Mouse (Mus musculus) hindbrain, embryonic 13.5 days (tissue): Measurements from ENCODE around the gene Cbl. TPM values are rescaled to one million over a fixed set of nuclear protein-coding genes. Genes with fewer than 3 reads are reported as not detected.

Experiments used
- ATAC-seq: fragments of 200-750 bp; cut with Nextera tagmentation; 2 replicates; pipeline ENCODE4 v1.8.0; 2017; ENCODE audit warnings: moderate TSS enrichment; ENCODE audit not compliant: low FRiP score
- H3K27ac ChIP-seq: fragments of 300-500 bp; sonication (generic); 2 replicates; pipeline ENCODE4 v1.5.1; 2015; ENCODE audit warnings: inconsistent platforms, mild to moderate bottlenecking, moderate library complexity
- H3K27me3 ChIP-seq: fragments of 300-500 bp; sonication (generic); 2 replicates; pipeline ENCODE4 v1.6.1; 2015; ENCODE audit warnings: mild to moderate bottlenecking, inconsistent platforms
- H3K36me3 ChIP-seq: fragments of 300-500 bp; sonication (generic); 2 replicates; pipeline ENCODE4 v1.6.1; 2015; ENCODE audit warnings: mild to moderate bottlenecking, inconsistent platforms
- H3K4me1 ChIP-seq: fragments of 300-500 bp; sonication (generic); replicated peaks from 2 replicates; pipeline ENCODE4 v1.6.1; 2015; ENCODE audit warnings: inconsistent platforms
- H3K4me2 ChIP-seq: fragments of 300-500 bp; sonication (generic); 2 replicates; pipeline ENCODE4 v1.6.1; 2015; ENCODE audit warnings: inconsistent platforms, mild to moderate bottlenecking, moderate library complexity
- H3K4me3 ChIP-seq: fragments of 300-500 bp; sonication (generic); 2 replicates; pipeline ENCODE4 v1.5.1; 2015; ENCODE audit warnings: mild to moderate bottlenecking, inconsistent platforms
- H3K9ac ChIP-seq: fragments of 300-500 bp; sonication (generic); 2 replicates; pipeline ENCODE4 v1.6.1; 2015; ENCODE audit warnings: mild to moderate bottlenecking, inconsistent platforms
- H3K9me3 ChIP-seq: fragments of 300-500 bp; sonication (generic); 2 replicates; pipeline ENCODE4 v1.6.1; 2016; ENCODE audit warnings: inconsistent platforms
- WGBS: fragments of 180-500 bp; shearing (Covaris S2); methylation state at CpG from one replicate; pipeline ENCODE4 v1.1.7; 2015; 5-methylcytosine and 5-hydroxymethylcytosine counted together
- polyA plus RNA-seq: library from polyadenylated mRNA; unstranded; fragments of >200 nt; fragmentation: Nextera tagmentation; extraction: Ambion mirVana; gene quantifications from 2 replicates; pipeline ENCODE4 v1.2.1, GENCODE M21; 2015

The Cbl gene
- 21.5 and 24.4 TPM in 2 replicates for polyA plus RNA-seq

DNA sequence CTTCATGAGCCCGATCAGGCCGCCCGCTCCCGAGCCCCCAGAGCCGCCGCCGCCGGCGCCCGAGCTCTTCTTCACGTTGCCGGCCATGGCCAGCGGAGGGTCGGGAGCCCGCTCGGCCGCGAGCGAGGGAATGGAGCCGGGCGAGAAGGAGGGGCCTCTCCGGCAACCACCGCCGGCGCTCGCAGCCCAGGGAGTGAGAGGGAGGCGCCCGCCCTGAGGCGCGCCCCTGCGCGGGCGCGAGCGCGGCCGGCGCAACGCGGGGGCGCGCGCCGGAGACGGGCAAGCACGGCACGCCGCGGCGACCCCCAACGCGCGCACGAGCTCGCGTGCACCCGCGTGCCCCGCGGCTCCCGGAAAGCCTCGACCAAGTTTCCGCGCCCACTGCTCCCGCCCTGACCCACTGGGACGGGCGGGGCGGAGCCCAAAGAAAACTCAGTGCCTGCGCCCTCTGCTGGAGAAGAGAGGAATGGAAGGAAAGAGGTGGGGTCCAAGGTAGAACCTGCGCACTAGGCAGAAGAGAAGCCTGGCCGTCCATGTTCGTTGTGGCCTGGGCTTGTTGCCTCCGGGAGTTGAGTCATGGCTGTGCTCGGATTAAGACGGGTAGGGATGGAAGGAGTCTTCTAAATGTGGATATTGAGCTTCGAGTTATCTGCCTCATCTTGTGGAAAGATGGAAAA is at the start of gene Cbl:
Gene Cbl (minus strand): TSS at position 248 of the 677 bp plus-strand sequence.
- Histone ChIP-seq H3K9me3 (no peaks in the 10 kb centered on the region), H3K27ac (peak within 1 kb of the TSS; percentile 97), H3K9ac (peak within 1 kb of the TSS; percentile 84), H3K4me3 (peak within 1 kb of the TSS; percentile 67), H3K27me3 (no peaks in the 10 kb centered on the region), H3K4me2 (peak within 1 kb of the TSS; percentile 80), H3K4me1 (peaks cover 28% of the 10 kb centered on the region), H3K36me3 (no peaks in the 10 kb centered on the region)
- under 1% methylated on average over 76 of the region's 76 CpGs for WGBS
- ATAC-seq: peak; percentile 94

DNA sequence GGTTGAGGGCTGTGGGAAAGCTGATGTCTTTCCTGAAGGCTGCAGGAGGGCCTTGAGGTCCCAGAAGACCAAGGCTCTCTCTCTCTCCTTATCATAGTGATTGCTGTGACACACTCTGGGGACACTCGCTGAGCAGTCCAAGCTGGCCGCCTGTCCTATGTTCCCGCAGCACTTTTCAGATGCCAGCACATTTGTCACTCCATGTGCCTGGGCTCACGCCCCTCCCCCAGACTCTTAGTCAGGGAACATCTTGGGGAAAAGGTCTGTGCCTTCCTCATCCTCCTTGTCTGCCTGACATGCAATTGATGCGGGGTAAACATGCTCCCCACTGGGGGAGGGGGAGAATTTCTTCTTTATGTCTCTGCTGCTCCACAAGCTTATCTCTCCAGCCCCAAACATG is 49.3 kb upstream of the Cbl start:
- Histone ChIP-seq H3K27me3 (no peaks in the 10 kb centered on the region), H3K9me3 (no peaks in the 10 kb centered on the region), H3K27ac (no peak overlapping the region), H3K36me3 (peaks cover 48% of the 10 kb centered on the region), H3K4me1 (peaks cover 20% of the 10 kb centered on the region), H3K4me3 (no peak overlapping the region), H3K9ac (no peak overlapping the region), H3K4me2 (no peak overlapping the region)
- no peak for ATAC-seq
- WGBS: 66% methylated on average over 5 of the region's 5 CpGs

DNA sequence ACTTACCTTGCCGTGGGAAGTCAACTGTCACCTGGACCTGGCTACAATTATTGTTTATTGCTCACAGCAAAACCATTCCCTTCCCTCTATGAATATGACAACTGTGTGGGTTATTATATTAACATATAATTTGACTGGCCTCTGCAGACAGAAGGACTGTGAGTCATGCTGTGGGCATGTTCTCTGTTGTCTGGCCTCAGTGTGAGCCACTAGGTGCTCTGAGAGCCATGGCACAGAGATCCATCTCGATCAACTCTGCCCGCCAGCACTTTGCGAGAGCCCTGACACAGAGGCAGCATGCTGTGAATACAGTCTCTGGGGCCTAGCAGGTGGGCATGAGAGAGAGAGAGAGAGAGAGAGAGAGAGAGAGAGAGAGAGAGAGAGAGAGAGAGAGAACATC is 36.1 kb upstream of the Cbl start:
- H3K27me3 ChIP-seq: peaks cover 7% of the 10 kb centered on the region
- WGBS: 88% methylated on average over 4 of the region's 4 CpGs
- ATAC-seq: no peak

DNA sequence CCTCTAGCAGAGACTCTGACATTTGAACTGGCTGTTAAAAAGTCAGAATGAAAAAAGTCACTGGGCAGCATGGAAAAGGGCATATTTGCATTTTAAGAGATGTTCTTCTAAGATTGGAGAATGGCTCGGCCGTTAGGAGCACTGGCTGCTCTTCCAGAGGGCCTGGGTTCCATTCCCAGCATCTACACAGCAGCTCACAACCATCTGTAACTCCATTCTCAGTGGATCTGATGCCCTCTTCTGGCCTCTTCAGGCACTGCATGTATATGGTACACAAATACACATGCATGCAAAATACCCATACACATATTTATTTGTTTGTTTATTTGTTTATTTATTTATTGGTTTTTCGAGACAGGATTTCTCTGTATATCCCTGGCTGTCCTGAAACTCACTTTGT is 35.2 kb upstream of the Cbl start:
- no peaks in the 10 kb centered on the region for H3K9me3 ChIP-seq
- ATAC-seq: no peak

More for the DNA sequence above, 36.1 kb upstream of the Cbl start:
- Histone ChIP-seq H3K27ac (no peak overlapping the region), H3K4me2 (no peak overlapping the region), H3K36me3 (peaks cover 22% of the 10 kb centered on the region), H3K4me1 (peaks cover 18% of the 10 kb centered on the region), H3K4me3 (no peak overlapping the region), H3K9ac (no peak overlapping the region), H3K9me3 (no peaks in the 10 kb centered on the region)

DNA sequence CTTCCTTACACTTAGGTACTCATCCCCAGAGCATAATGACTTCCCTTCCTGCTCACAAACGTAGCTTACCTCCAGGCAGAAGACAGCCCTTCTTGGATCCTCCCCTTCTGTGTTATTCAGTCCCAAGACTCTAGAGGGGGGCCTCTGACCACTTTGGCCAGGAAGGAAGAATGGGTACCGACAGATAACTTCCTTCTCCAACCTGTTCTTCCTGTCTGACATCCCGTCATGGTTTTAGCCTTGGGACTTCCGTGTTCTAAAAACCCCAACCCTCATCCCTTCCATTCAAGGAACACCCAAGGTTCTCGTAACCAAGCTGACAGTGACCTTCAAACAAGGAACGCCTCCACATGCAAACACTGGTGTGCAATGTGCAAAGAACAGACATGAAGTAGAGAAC is 34.6 kb upstream of the Cbl start, which contains the start of gene Nlrx1:
Gene Nlrx1 (minus strand): TSS at position 168 of the 400 bp plus-strand sequence.
- Histone ChIP-seq H3K9ac (peak within 1 kb of the TSS; percentile 78), H3K36me3 (peaks cover 6% of the 10 kb centered on the region), H3K27me3 (peaks cover 7% of the 10 kb centered on the region), H3K4me3 (peak within 1 kb of the TSS; percentile 40), H3K27ac (peak within 1 kb of the TSS; percentile 64), H3K4me1 (peaks cover 24% of the 10 kb centered on the region), H3K9me3 (no peaks in the 10 kb centered on the region), H3K4me2 (peak within 1 kb of the TSS; percentile 58)
- no peak; the same call in 1 of the 2 replicates for ATAC-seq
- WGBS: 87% methylated on average over 6 of the region's 6 CpGs

More for the DNA sequence above, 35.2 kb upstream of the Cbl start:
- H3K4me2 ChIP-seq: no peak overlapping the region
- no peak overlapping the region for H3K27ac ChIP-seq
- H3K4me3 ChIP-seq: no peak overlapping the region
- no peak overlapping the region for H3K9ac ChIP-seq
- WGBS: 83% methylated on average over 3 of the region's 3 CpGs
- peaks cover 13% of the 10 kb centered on the region for H3K36me3 ChIP-seq
- peaks cover 24% of the 10 kb centered on the region for H3K4me1 ChIP-seq
- peaks cover 7% of the 10 kb centered on the region for H3K27me3 ChIP-seq

DNA sequence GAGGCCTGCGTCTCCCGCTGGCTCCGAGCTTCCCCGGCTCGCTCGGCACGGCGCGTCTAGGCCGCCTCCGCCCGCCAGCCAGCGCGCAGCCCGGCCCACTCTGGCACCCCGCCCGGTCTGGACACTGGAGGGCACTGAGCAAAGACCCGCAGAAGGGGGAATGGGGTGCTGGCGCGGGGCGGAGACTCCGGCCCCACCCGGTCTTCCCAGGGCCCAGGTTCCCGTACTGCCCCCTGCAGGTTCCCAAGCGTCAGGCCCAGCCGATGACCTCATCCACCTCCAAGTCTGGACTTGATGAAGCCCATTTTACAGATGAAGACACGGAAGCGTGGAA is 34.1 kb upstream of the Cbl start:
- peak overlapping the region; percentile 64; the same call in 1 of the 2 replicates for H3K27ac ChIP-seq
- no peaks in the 10 kb centered on the region for H3K9me3 ChIP-seq
- H3K9ac ChIP-seq: peak overlapping the region; percentile 78
- H3K4me1 ChIP-seq: peaks cover 24% of the 10 kb centered on the region
- peak; percentile 67 for ATAC-seq
- peak overlapping the region; percentile 58 for H3K4me2 ChIP-seq
- peaks cover 2% of the 10 kb centered on the region; the same call in 1 of the 2 replicates for H3K36me3 ChIP-seq
- H3K27me3 ChIP-seq: peaks cover 7% of the 10 kb centered on the region
- H3K4me3 ChIP-seq: peak overlapping the region; percentile 40
- WGBS: 7% methylated on average over 28 of the region's 28 CpGs

DNA sequence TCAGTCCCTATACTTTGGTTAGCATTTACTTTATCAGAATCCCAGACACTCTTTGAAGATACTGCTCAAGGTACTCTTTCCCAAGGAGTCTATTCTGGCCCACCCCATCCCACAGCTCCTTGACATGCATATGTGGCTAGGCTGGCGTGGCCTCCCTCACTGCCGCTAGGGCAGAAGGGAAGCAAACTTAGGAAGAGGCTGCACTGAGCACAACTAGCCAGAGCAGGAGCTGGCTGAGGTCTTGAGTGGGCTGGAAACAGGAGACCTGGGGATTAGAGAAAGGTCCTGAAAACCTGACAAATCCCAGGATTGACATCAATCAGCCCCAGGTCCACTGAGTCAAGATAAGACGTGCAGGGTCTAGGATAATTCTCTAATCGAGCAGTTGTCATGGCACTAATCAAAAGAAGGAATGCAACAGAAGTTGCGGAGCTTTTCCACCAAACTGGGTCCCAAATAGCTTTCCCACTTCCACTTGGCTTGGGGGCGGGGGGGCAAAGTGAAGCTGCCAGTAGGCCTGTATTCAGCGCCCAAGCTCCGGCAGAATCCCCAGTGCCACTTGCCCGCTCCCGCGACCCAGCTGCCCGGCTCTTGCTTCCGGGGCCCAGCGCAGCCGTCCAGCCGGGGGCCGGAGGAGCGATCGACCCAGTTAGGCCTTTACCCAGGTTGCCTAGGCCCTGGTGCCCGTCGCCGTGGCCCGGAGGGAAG is 33.6 kb upstream of the Cbl start:
- 0 out of 2 replicates have a peak, but pooled peaks have one; percentile 32 for ATAC-seq
- no peaks in the 10 kb centered on the region for H3K36me3 ChIP-seq
- H3K4me1 ChIP-seq: peaks cover 24% of the 10 kb centered on the region
- peak overlapping the region; percentile 58 for H3K4me2 ChIP-seq
- H3K9ac ChIP-seq: peak overlapping the region; percentile 78
- H3K27ac ChIP-seq: peak overlapping the region; percentile 64
- H3K27me3 ChIP-seq: peaks cover 7% of the 10 kb centered on the region
- WGBS: 9% methylated on average over 23 of the region's 23 CpGs
- H3K4me3 ChIP-seq: peak overlapping the region; percentile 40
- H3K9me3 ChIP-seq: no peaks in the 10 kb centered on the region

DNA sequence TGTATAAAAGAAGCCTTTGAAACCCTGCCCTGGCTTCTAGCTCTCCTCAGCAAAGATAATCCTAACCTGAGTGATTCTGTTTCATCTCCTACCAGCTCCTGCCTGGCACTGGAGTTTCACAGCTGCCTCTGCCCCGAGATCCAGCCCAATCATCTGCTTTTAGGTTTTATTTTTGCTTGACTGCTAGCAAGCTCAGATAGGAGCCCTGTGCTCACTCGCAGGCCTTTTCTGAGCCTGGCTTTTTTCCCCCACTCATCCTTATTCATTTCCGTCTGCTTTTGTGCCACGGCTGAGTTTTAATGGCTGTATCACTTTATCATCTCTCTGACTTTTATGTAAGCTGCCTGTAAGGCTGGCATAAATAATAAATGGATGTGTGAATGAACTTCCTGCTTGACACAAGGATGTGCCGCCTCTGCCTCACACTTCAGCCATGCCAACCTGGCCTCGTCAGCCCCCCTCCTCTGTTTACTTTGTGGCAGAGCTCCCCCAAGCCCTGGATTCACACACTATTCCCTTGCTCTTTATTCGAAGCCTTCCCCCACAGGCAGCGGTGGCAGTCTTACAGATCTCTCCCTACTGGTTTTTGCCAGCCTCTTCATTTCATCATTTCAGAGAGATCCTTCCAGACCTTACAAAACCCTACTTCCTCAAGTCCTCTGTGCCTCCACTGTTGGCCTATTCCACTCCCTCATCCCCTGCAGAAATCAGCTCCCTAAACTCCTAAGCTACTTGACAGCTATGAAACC is 32.8 kb upstream of the Cbl start:
- peak overlapping the region; percentile 78; the same call in 1 of the 2 replicates for H3K9ac ChIP-seq
- no peak for ATAC-seq
- 64% methylated on average over 8 of the region's 8 CpGs for WGBS

DNA sequence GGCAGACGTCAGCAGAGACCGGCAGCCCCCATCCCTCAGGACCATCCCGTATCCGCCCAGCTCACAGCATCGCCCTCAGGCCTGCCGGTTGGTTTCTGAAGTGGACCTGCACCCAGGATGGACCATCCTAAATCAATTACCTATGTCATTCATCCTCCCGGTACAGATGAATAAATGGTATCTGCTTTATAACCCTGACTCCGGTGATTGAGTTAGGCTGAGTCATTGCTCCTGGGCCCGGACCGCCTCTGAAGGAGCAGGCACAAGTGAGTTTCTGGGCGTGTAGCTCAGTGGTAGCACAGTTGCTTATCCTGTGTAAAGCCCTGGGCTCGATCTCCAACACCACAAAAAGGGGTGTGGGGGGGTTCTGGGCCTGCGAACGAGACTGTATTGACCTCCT is 27.5 kb upstream of the Cbl start:
- WGBS: 88% methylated on average over 14 of the region's 14 CpGs
- Histone ChIP-seq H3K4me3 (no peak overlapping the region), H3K27me3 (no peaks in the 10 kb centered on the region), H3K4me1 (peaks cover 9% of the 10 kb centered on the region), H3K9me3 (no peaks in the 10 kb centered on the region), H3K27ac (no peak overlapping the region), H3K4me2 (no peak overlapping the region), H3K9ac (no peak overlapping the region), H3K36me3 (no peaks in the 10 kb centered on the region)
- ATAC-seq: no peak

More for the DNA sequence above, 32.8 kb upstream of the Cbl start:
- Histone ChIP-seq H3K4me3 (no peak overlapping the region), H3K27ac (peak overlapping the region; percentile 64), H3K27me3 (peaks cover 7% of the 10 kb centered on the region), H3K36me3 (no peaks in the 10 kb centered on the region), H3K9me3 (no peaks in the 10 kb centered on the region), H3K4me2 (peak overlapping the region; percentile 58; the same call in 1 of the 2 replicates), H3K4me1 (peaks cover 24% of the 10 kb centered on the region)

DNA sequence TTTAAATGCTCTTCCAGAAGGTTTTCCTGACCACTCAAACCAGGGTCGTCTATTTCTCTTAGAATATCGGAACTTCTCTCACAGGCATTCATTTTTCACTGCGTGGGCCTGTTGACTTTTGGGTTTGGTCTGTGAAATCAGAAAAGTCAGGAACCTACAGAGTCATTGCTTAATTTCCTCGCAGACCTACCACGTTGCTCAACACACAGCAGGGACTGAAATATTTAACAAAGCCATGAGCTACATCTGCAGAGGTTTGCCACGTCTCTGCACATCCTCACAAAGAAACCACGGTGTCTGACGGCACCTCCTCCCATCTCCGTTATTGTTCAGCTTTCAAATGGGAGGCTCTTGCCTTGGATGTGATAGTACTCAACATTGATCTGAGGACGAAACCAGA is 25.2 kb upstream of the Cbl start:
- Histone ChIP-seq H3K4me3 (no peak overlapping the region), H3K27me3 (no peaks in the 10 kb centered on the region), H3K9ac (no peak overlapping the region), H3K9me3 (no peaks in the 10 kb centered on the region), H3K4me1 (peaks cover 24% of the 10 kb centered on the region), H3K4me2 (no peak overlapping the region), H3K27ac (no peak overlapping the region), H3K36me3 (no peaks in the 10 kb centered on the region)
- WGBS: 73% methylated on average over 10 of the region's 10 CpGs
- no peak for ATAC-seq

DNA sequence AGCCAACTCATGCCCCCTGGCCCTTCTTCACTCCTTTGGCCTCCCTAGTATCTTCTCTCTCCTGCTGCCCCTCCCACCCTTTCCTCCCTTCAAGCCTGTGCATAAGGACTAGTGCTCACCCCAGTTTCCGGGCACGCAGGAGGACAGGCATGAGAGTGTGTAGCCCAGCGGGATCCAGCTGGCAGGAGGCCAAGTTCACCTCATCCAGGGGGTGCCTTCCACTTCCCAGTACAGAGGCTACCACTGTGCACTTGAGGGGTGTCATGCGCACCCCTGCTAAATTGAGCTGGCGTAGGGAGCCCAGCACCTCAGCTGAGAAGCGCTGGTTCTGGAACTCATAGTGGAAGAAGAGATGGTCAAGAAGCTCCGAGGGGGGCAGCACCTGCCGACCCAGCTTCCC is 22.4 kb upstream of the Cbl start:
- ATAC-seq: no peak
- H3K36me3 ChIP-seq: no peaks in the 10 kb centered on the region
- H3K27ac ChIP-seq: peak overlapping the region; percentile 85; the same call in 1 of the 2 replicates
- H3K9me3 ChIP-seq: no peaks in the 10 kb centered on the region
- H3K27me3 ChIP-seq: 0 out of 2 replicates have a peak, but pooled peaks cover 3% of the 10 kb centered on the region
- H3K4me2 ChIP-seq: no peak overlapping the region
- WGBS: 80% methylated on average over 8 of the region's 8 CpGs
- H3K4me1 ChIP-seq: peaks cover 38% of the 10 kb centered on the region
- no peak overlapping the region for H3K4me3 ChIP-seq
- H3K9ac ChIP-seq: no peak overlapping the region

DNA sequence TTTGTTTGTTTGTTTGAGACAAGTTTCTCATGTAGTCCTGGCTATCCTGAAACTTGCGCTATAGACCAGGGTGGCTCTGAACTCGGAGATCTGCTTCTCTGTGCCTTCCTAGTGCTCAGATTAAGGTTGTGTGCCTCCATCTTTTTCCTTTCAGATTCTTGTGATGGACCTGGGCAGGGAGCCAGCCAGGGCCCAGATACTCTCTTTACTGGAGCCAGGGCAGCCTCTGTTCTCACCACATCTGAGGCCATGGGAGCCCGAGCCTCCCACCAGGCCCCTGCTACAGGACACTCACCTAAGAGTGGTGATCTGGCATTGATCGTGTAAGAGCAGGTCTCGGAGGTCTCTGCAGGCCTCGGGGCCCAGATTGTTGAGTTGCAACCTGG is 21.3 kb upstream of the Cbl start:
- Histone ChIP-seq H3K4me1 (peaks cover 44% of the 10 kb centered on the region), H3K4me3 (no peak overlapping the region), H3K27me3 (0 out of 2 replicates have a peak, but pooled peaks cover 3% of the 10 kb centered on the region), H3K27ac (peak overlapping the region; percentile 85), H3K36me3 (no peaks in the 10 kb centered on the region), H3K4me2 (peak overlapping the region; percentile 25; the same call in 1 of the 2 replicates), H3K9ac (peak overlapping the region; percentile 15; the same call in 1 of the 2 replicates), H3K9me3 (no peaks in the 10 kb centered on the region)
- ATAC-seq: no peak
- WGBS: 49% methylated on average over 6 of the region's 6 CpGs
